Mouse (Mus musculus) liver, postnatal 0 days (tissue): ENCODE results near the gene Dcaf12.

Experiments used
- CTCF ChIP-seq: sonication (generic); IDR thresholded peaks from 2 replicates; pipeline ENCODE4 v1.5.1; 2016; ENCODE audit warnings: antibody characterized with exemption, low read depth
- EP300 ChIP-seq: IDR thresholded peaks from 2 replicates; pipeline ENCODE4 v1.6.1; 2016; ENCODE audit warnings: antibody characterized with exemption, low read depth, mild to moderate bottlenecking

- TF ChIP-seq EP300 (no peak), CTCF (no peak)
Observed at GRCm38 (mm10) chr4:41326876-41327275, 12.2 kb upstream of the Dcaf12 start.
